Mouse (Mus musculus) lung, adult 18-20 months (tissue): Measurements from ENCODE around the gene Smg8.
"Not testable (repeated sequence)": the region's sequence is repeated elsewhere in the genome, so short reads cannot be mapped to it uniquely, and the experiment has no call there.

Experiments
- DNase-seq, 2 experiments: peaks; one replicate each; pipeline ENCODE4 v3.0.0; 2022; ENCODE audit warnings: mixed read lengths in 2 of 2

Gene Smg8

DNA sequence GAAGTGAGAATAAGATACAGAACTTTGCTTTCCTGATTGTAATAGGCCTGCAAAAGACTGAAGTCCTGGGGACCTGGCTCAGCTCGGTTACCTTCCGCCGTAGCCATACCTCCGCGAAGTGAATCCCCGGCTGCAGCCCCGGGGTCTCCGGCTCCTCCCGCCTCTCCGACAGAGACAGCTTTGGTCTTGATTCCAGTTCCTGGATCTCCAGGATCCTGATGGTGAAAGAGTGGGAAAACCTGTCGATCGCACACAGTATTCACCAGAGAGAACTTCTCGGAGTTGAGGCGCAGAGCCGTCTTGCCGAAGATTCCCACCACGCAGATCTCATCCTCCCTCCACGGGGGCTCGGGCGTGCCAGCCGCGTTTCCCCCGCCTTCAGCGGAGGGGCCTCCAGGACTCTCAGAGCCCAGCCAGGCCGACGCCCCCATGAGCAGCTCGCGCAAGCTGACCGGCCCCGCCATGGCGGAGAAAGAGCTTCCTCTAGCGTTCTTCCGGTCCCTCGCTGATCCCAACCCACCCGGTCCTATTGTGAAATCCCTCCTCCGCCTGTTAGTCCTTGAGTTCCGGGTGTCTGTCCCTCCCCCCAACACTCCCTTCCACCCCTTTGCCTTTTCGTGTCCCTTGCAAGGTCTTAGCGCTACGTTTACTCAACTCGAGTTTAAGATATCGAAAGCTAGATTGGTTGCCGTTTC lies at the start of gene Smg8:
TSS of gene Smg8 (minus strand) at position 485 of the 695 bp plus-strand sequence.
- peak; percentile 84 to 89 for DNase-seq

DNA sequence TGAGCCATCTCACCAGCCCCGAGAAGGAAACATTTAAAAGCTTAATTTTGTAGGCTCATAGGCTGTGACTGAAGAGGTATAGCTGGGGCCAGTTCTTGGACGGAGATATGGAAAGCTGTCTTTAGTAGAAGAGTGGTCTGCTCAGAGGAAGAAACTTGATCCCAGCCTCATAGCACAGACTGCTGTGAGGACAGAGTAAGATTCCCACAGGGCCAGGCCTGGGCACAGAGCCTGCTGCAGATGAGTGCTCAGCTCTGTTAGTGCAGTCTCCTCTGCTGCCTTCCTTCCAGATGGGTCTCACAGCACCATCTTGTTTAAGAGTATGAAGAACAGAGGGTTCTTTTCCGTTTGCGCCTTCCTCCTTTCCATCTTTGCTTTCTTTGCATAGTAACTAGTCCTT lies 49.7 kb upstream of the Smg8 start:
- no peak for DNase-seq

DNA sequence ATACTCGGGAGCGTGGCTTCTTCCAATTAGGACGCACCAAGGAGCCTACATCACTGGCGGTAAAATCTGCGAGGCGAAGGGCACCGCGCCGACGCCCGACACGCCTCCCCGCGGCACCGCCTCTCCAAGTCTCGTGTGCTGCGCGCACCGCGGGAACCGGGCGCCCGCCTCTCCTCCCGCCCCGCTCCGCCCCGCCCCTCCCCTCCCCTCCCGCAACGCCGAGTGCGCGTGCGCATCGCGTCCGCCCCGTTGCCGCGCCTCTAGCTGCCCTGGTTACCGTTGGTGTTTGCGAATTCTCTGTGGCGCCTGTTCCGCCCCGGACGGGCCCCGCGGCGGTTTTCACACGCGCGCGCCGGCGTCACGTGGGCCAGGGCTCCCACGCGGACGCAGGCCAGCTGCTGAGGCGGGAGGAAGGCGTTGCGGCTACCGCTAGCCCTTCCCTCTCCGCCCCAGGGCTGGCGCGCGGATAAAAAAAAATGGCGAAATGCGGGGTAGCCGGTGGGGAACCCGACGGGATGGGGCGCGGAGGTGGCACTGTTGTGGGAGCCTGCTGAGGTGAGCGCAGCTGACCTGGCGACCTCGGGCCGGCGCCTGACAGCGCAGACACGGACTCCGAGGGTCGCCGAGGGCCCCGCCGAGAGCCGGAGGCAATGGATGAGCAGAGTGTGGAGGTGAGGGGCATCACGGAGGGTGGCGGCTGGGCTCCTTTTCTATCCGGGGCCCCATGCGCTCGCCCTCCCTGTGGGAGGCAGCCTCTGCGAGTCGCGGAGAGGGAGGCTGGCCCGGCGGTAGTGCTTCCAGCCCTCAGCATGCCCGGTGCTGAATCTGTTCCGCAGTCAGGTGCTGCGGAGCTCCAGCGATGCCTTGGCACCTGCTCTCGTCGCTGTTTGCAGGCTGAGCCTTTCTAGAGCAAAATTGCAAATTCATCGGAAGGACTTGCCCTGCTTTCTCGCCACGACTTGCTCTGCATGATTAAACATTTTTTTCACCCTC lies 40.5 kb upstream of the Smg8 start, which contains the start of gene Trim37:
TSS of gene Trim37 (plus strand) at position 254 of the 993 bp plus-strand sequence.
- DNase-seq: peak; percentile 89 to 93

DNA sequence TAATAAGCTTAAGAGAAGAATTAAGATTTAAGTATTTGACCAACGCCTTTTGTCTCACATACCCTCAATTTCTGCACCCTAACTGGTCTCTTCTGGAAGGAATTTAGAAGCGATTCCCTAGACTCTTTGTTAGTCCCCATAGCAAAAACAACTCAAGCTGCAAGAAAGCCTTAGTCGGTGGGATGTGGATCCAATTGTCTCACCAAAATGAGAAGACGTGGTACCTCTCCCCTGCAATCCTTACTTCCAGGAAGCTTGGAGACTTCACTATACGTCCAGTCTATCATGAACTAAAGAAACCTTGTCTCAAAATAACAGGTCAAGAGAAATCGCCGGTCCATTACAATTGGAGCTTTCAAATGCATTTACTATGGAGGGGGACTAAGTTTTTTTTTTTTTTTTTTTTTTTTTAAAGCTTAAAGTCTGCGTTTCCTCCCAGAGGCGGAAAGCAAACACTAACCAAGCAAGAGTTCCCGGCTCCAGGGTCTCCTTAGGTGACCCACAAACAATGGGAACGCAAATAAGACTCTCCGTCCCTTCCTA lies 39.8 kb upstream of the Smg8 start:
- no peak for DNase-seq

DNA sequence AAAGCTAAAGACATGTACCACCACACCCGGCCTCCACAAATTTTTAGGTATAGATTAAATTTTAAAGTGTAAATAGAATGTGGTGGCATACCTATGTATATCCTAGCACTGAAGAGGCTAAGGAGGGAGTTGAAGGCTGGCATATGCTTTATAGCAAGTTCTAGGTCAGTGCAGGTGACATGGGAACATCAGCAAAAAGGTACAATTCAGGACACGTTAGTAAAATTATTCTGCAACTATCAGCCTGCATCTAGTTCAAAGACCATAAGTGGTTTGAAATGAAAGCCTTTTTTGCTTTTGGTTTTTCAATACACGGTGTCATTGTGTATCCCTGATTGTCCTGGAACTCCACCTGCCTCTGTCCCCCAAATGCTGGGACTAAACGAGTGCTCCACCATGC lies 39.0 kb upstream of the Smg8 start:
- no peak for DNase-seq

DNA sequence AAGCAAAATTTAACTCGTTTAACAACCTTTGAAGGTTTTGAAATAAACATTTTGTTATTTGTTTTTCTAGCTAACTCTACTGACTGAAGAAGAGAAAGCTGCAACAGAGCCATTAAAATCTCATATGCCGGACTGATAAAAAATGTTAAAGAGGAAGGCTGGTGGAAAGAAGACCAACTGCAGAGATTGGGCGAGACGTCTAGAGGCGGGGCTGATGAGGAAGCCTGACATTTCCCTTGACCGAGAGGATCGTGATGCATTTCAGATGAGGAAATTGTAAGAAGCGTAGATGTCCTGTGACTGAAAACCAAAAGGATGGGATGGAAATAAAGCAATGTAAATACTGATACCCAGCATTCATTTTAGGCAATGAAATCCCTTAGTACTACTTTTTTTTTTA lies 35.3 kb upstream of the Smg8 start:
- no peak for DNase-seq

DNA sequence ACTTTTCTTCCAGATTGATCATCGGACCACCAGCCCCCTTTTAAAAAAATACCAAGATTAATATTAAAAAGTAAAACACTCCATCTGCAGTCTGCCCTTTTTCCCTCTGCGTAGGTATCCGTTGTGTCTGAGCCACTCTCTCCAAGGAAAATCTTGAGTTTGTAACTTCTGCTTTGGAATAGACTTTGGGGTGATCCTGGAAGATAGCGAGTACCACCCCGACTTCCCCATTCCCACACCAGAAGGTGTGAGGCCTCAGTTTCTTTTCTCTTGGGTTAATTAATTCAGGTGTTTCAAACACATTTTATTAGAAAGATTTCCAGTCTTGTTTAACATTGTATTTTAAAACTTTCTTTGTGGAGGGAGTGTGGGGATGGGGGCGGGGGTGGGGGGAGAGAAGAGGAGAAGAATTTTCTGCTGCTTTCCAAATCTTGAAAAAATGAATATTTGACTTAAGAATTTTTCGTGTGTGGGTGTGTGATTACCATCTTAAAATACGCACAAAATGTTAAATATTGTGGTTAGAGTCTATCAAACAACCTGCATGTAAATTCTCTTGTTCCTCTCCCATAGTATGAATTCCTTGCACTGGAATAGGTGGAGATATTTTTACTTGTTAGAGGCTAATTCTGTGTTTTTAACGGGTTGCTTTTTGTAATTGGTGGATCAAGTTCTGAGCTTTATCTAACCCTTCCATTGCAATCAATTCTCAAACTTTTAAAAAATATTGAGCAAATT lies 23.8 kb upstream of the Smg8 start:
- DNase-seq: no peak

DNA sequence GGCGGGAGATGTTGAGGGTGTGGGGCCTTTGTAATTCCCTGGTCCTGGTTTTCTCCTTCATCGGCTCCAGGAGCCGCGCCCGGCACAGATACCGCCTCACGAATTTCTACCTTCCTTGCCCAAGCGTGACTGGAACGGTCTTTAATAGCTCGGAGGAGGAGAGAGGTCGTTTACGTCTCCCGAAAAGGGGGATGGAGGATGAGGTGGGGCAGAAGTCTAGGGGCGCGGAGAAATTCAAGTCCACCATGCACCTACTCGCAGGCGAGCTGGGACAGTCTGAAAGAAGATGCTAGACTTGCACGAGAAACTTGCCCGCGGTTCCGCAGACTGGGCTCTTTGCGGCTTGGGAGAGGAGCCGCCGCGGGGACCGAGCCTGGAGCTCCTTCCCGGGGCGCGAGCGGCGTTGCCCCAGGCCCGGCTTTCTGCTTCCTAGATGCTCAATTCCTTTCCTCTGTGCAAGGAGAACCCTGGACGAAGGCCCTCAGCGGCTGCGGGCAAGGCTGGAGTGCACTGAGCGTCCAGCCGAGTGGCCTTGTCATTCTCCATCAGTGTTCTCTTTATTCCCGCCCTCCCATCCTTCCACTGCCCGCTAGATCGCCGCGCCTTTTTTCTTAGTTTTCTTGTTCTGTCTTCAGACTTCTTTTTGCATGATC lies 23.1 kb upstream of the Smg8 start:
- DNase-seq: peak; percentile 13 to 15

DNA sequence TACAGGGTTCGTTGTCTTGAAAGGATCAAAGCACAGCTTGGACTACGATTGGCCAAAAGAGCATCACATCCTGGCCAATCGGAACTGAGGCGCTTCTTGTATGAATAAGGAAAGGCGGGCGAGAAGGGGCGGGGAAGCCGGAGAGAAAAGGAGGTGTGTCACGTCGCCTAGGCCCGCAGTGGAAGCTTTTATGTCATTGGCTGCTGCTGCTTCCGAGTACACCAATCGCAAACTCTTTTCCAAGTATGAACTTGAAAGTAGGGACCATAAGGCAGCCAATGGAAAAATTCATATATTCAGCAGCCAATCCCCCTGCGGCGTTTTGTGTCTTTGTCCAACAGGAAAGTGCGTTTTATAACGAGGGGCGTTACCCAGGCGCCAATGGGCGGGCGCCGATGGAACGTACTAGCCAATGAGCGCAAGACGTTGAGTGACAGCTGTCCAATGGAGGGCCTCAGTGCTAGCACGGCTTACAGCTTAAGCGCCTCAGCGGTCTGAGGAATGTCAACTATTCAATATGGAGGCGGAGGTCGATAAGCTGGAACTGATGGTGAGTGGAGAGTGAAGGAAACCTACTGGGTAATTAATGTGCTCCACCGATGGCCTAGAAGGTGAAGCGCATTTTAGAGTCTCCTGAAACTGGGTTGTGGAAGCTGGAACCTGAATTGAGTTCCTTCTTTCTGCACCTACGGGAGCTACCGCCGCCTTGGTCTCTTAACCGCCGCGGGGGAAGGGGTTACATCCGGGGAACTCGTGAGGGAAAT lies 22.4 kb upstream of the Smg8 start, which contains the start of gene Ska2:
TSS of gene Ska2 (plus strand) at position 480 of the 764 bp plus-strand sequence.
- peak; percentile 99 for DNase-seq

DNA sequence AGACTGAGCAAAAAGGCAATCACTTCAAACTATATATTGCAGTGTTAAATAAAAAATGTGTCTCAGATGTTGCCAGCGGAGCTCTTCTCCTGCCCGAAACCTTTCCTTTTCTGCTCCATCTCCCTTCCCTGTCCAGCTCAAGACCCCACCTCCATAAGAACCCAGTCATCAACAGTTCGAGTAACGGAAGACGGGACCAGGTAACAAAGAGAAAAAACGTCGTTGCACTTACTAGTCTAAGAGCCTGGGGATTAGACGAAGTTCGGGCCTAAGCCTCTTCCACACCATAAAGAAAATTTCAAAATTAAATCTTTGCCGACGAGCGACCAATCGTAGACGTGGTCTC lies 21.8 kb upstream of the Smg8 start, which contains the start of gene Prr11:
TSS of gene Prr11 (minus strand) at position 300 of the 346 bp plus-strand sequence.
- DNase-seq: no peak

DNA sequence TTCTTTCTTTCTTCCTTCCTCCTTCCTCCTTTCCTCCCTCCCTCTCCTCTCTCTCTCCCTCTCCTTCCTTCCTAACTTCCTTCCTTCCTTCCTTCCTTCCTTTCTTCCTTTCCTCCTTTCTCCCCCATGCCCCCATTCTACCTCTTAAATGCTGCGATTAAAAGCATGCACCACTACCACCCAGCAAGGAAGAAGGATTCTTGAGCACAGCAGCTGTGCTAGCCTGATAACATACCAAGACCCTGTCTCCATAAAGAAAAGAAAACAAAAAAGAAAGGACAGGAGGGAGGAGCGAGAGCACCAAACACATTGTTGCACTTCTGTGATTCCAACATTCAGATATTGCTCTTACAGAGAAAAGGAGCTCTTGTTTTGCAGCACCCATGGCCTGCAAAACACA lies 568 bp upstream of the Smg8 start:
- no peak for DNase-seq

DNA sequence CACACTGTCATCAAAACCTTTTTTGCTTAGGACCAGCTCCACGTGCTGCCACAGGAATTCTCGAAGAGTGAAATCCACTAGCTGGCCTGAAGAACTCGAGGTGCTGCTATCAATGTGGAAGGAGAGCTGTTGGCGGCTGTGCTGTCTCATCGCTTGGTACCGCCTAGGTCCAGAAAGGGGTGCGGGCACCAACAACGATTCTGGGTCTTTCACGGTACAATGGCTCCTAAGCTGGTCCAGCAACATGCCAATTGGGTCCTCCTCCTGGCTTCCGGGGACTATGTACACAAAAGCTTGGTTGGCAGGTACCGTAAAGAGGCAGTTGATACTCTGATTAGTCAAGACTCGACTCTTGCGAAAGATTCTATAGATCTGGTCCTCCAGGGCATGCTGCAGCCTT lies 1.1 kb downstream of the Smg8 start:
- DNase-seq: no peak

DNA sequence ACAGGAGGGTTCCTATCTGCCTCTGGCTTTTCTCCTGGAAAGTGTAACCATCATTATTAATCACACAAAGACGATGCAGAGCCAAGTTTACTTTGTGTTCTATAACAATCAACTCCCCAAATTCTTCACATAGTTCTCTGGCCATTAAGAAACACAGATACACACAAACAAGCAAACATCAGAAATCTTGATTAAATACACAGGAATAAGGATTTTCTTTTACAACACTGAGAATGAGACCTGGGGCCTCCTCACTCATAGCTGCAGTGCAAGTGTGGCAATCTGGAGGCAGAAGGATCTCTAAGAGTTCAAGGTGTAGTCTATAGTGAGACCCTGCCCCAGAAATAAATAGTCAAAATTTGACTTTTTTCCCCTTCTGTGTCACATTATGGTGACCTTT lies 2.9 kb downstream of the Smg8 start:
- no peak for DNase-seq

DNA sequence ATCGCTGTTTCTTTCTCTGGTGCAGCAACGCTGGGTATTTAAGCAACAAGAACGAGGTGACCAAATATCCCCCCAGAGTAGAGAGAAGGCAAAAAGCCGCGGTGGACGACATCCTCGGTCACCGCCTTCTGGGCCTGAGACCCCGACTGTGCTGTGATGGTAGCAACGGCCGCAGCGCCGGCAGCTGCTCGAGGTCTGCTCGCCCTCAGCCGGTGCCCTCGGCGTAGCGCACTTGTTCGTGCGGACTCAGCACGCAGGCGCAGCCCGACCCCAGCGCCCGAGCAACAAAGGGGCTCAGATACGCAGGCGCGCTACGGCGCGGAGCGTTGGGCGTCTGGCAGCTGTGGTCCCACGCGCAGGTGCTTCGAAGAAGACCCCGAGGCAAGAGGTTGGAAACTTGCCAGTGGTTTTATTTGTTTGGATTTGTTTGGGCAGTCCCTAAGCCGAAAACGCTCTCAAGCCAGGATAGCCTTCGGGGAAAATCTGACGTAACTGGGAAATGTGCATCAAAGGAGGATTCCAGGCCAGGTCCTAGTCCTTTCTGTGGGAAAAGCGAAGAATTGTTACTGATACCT lies 12.6 kb downstream of the Smg8 start, which contains the start of gene Gdpd1:
TSS of gene Gdpd1 (minus strand) at position 197 of the 575 bp plus-strand sequence.
- DNase-seq: peak; percentile 89 to 91

DNA sequence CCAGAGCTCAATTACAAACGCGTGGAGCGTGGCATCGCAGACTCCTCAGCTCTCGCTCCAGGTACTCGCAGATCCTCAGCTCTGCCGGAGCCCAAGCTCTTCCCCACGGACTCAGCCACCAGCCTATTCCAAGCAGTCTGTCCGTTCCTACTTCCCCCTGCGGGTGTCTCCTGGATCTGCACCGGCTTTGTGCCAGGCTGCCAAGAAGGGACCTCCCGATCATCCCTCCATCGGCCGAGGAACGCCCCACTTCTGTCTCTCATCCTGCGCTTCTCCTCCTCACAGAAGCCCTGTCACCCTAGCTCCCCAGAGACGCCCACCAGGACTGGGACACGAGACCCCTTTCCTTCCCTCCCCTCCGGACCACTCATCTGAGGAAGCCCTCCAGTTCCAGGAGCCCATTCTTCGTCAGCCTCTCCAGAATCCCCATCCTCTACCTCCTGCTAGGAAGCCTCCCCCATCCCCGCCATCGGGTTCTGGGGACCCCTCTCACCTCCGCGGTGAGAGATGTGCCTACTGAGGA lies 13.2 kb downstream of the Smg8 start:
- peak; percentile 76 to 84 for DNase-seq

DNA sequence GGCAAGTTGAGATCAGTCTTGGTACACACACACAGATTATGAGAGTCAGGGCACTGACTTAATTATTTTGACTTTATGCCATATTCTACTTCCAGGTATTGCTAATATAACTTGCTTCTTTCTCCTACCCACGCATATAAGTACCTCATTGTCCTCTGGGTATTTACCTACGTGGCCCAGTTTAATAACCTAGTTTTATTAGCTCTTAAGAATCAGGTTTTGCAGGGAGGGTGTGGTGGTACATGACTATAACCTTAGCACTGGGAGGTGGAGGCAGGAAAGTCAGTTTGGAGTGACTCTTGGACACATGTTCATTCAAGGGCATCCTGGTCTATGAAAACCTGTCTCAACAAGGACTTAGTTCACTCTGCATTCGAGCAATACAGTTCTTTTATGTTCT lies 24.5 kb downstream of the Smg8 start:
- DNase-seq: peak in 1 of 2 experiments; percentile 6

DNA sequence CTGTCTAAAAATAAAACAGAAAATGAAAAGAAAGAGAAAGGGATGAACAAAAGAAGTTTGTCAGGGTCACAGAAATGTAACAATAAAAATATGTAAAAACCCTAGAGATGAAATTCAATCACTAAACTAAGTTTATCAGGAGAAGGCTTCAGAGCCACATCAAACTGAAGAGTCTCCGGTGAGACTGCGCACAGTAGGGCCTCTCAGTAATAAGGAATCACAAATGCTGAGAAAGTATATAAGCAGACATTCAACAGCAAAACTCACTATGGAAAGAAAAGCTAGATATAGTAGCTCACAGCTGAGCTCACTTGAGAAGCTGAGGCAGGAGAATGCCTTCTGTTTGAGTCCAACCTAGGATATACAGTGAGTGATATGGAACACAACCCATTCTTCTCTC lies 26.2 kb downstream of the Smg8 start:
- no peak for DNase-seq

DNA sequence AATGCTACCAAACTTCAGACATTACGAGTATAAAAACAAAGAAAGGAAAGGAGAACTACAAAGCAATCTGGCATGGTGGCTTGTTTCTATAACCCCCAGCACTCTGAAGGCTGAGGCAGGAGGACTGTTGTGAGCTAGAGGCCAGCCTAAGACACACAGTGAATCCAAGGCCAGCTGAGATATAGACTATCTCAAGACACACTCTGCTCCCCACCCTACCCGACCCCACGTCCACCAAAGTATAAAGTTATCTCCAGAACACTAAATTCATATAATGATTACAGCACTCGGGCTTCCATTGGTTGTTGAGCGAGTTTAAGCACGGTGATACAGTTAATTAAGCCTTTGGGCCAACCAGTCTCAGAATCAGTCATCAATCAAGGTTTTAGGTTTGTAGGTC lies 30.3 kb downstream of the Smg8 start:
- no peak for DNase-seq

DNA sequence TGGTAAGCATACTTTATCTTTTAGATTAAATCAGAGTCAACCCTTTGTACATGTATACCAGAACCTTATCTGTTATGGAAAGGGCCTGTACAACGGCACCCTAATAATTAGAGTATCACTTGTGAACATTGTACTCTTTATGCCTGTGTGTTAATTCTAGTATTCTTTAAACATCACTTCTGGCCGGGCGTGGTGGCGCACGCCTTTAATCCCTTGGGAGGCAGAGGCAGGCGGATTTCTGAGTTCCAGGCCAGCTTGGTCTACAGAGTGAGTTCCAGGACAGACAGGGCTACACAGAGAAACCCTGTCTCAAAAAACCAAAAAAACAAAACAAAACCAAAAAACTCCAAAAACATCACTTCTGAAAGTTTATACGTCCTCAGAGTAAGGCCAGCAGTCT lies 37.7 kb downstream of the Smg8 start:
- DNase-seq: not testable (repeated sequence)

DNA sequence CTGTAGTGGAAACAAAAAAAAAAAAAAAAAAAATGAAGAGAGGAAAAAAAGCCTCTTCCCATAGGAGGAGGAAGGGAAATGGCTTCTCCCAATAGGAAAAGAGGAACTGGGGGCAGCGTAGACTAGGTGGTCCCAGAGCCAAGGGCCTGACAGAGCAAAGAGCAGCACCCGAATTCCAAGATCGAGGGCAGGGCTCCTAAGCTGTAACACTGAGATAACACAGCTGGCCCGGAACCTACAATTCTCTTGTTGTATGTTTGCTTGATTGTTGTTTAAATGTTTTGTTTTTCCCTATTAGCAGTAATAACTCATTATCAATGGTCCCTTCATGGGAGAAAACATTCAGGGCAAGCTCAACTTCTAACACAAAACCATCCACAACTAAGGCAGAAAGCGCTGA lies 39.6 kb downstream of the Smg8 start:
- DNase-seq: no peak

DNA sequence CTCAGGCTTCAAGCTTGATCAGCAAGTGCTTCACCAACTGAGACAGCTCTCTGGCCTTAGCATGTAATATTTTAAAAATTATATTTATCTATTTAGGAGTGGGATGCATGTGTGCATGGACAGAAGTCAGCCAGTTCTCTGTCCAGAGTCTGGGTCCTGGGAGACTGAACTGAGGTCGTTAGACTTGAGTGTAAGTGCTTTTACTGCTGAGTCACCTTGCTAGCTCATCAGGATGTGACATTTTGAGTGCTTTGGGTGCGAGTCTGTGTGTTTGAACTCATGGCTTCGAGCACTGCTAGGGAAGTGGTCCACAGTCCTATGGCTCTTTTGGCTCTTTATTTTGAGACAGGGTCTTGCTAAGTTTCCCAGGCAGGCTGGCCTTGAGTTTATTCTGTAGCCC lies 43.5 kb downstream of the Smg8 start:
- no peak for DNase-seq
